Mouse (Mus musculus) spleen, adult 2 months (tissue): Measurements from ENCODE around the gene Prkcb.

Experiments used
- CTCF ChIP-seq: fragments of 200-500 bp; IDR thresholded peaks from 2 replicates; pipeline ENCODE4 v1.5.1; 2011; ENCODE audit warnings: mild to moderate bottlenecking, inconsistent platforms; ENCODE audit not compliant: insufficient read depth, insufficient read length, insufficient replicate concordance; ENCODE audit errors: extremely low read depth
- POLR2A ChIP-seq: fragments of 200-500 bp; IDR thresholded peaks from 2 replicates; pipeline ENCODE4 v1.6.1; 2011; ENCODE audit warnings: low read depth, low read length, inconsistent platforms

DNA sequence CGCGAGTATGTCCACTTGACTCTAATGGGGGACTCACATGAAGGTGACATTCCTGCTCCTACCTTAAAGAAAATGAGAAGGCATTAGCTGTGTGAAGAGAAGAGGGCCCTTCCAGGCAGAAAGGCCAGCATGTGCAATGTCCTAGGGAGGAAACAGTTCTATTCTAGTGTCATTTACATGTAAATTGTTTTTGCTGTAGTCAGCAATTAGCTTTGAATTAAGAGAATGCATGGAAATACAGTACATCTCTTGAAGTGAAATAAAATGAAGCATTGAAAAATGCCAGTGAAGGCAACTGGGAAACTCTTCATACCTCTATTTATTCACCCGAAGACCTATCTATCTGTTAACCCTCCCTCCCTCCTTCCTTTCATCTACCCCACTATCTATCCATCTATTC is 48.8 kb downstream of the Prkcb start:
- TF ChIP-seq POLR2A (no peak), CTCF (no peak)
